In genomic region chr9:88719989-88720537, GRCm38 (mm10) we compare ENCODE assay signal across 8 mouse cellular contexts. TPM values are rescaled to one million over a fixed set of nuclear protein-coding genes. Genes with fewer than 3 reads are reported as not detected.
A peak's percentile ranks its signal among the peaks of the same experiment; 100 is the strongest.
DNase-seq lines count a peak whose midpoint lies in the region; ATAC-seq and TF ChIP-seq lines count a peak whose summit lies in the region.
"Not testable (repeated sequence)": the region's sequence is repeated elsewhere in the genome, so short reads cannot be mapped to it uniquely, and the experiment has no call there.

Mthfsl (minus strand) TSS chr9:88720296.

- 0 out of 2 replicates have a peak within 1 kb of the TSS, but pooled peaks have one; percentile 52 for H3K27ac ChIP-seq in embryonic facial prominence, embryonic 11.5 days (replicated peaks; ENCODE audit: low read depth, low read length)
- H3K27ac ChIP-seq in intestine, embryonic 14.5 days (ENCODE audit: low read depth) = peak within 1 kb of the TSS; percentile 51
- H3K27ac ChIP-seq in left cerebral cortex, adult 2 months = peak within 1 kb of the TSS; percentile 86

- peak within 1 kb of the TSS; percentile 24 for H3K4me3 ChIP-seq in embryonic facial prominence, embryonic 11.5 days (ENCODE audit: low read depth, low read length)
- H3K4me3 ChIP-seq in intestine, embryonic 14.5 days (ENCODE audit: low read depth, low read length) = peak within 1 kb of the TSS; percentile 36
- H3K4me3 ChIP-seq in left cerebral cortex, adult 2 months = peak within 1 kb of the TSS; percentile 60

- peak; percentile 63 for DNase-seq in 416B (ENCODE audit: low read depth)
- peak; percentile 42 for DNase-seq in adrenal gland, postnatal 14 days
- DNase-seq in embryonic facial prominence, embryonic 11.5 days (ENCODE audit: low spot score) = not testable (repeated sequence)
- peak; percentile 90 for DNase-seq in heart, adult 11 months
- DNase-seq in intestine, embryonic 14.5 days (ENCODE audit: low spot score) = peak; percentile 53
- peak in 1 of 2 experiments; percentile 29 for DNase-seq in left cerebral cortex, adult 2 months (ENCODE audit: extremely low spot score in 1 of 2, low spot score in 2 of 2)
- peak; percentile 69 for DNase-seq in lung, postnatal 36 days
- peak; percentile 16 for DNase-seq in retina, embryonic 14.5 days (ENCODE audit: low spot score)

- WGBS in embryonic facial prominence, embryonic 11.5 days = 30% methylated on average over 11 of the region's 12 CpGs
- 15% methylated on average over 11 of the region's 12 CpGs for WGBS in intestine, embryonic 14.5 days

- intact Hi-C loops in left cerebral cortex, adult 2 months (cut with DNase I) = loop anchor here (10.0 kb wide), 1 partner anchor 165 kb away; no protein-coding TSS in a partner anchor

- peak; percentile 32; the same call in 1 of the 2 replicates for ATAC-seq in embryonic facial prominence, embryonic 11.5 days (replicated peaks; ENCODE audit: insufficient number of reproducible peaks, low FRiP score, low TSS enrichment, low read depth)
- ATAC-seq in intestine, embryonic 14.5 days (replicated peaks; ENCODE audit: low FRiP score, low TSS enrichment, low read depth) = peak; percentile 70

- H3K9ac ChIP-seq in embryonic facial prominence, embryonic 11.5 days (replicated peaks; ENCODE audit: low read length) = not testable (repeated sequence)
- H3K9ac ChIP-seq in intestine, embryonic 14.5 days (ENCODE audit: low read length) = peak within 1 kb of the TSS; percentile 34; the same call in 1 of the 2 replicates

- peak within 1 kb of the TSS; percentile 19 for H3K4me2 ChIP-seq in embryonic facial prominence, embryonic 11.5 days (ENCODE audit: low read depth, low read length)
- peak within 1 kb of the TSS; percentile 48 for H3K4me2 ChIP-seq in intestine, embryonic 14.5 days (ENCODE audit: low read length)

- not testable (repeated sequence) for H3K9me3 ChIP-seq in embryonic facial prominence, embryonic 11.5 days (replicated peaks; ENCODE audit: control insufficient read depth, low read length); intestine, embryonic 14.5 days (ENCODE audit: control insufficient read depth, low read length)

- H3K4me1 ChIP-seq in embryonic facial prominence, embryonic 11.5 days (ENCODE audit: control insufficient read depth, insufficient read depth, low read length); intestine, embryonic 14.5 days (replicated peaks; ENCODE audit: control insufficient read depth, insufficient read depth, low read length): not testable (repeated sequence)

- H3K36me3 ChIP-seq in embryonic facial prominence, embryonic 11.5 days (replicated peaks; ENCODE audit: control insufficient read depth, insufficient read depth, low read depth, low read length); intestine, embryonic 14.5 days (ENCODE audit: control insufficient read depth, insufficient read depth, low read length): not testable (repeated sequence)

- not testable (repeated sequence) for H3K27me3 ChIP-seq in embryonic facial prominence, embryonic 11.5 days (ENCODE audit: control insufficient read depth, insufficient read depth, low read length); intestine, embryonic 14.5 days (replicated peaks; ENCODE audit: control insufficient read depth, insufficient read depth, low read length)

- TF ChIP-seq CTCF in left cerebral cortex, adult 2 months (IDR thresholded peaks at IDR 0.05) = peak; percentile 36

RNA-seq across cellular contexts. Expression of gene Mthfsl, which starts in this region (rescaled TPM):
- 33.7 and 37.2 TPM in 2 replicates for total RNA-seq in adrenal gland, postnatal 14 days (2021)
- 27.8 and 30.9 TPM in 2 replicates for polyA plus RNA-seq in embryonic facial prominence, embryonic 11.5 days (2014; fragmentation: Nextera tagmentation; extraction: Ambion mirVana)
- polyA plus RNA-seq in intestine, embryonic 14.5 days (2014; fragmentation: Nextera tagmentation; extraction: Ambion mirVana) = 39.9 and 42.1 TPM in 2 replicates
- 10 to 100 TPM; 26.6 to 31.8 TPM for total RNA-seq in left cerebral cortex, adult 2 months (2021)
